Mouse (Mus musculus) C2C12 (cell line): ENCODE results near the gene 6430531B16Rik. TPM values are rescaled to one million over a fixed set of nuclear protein-coding genes. Genes with fewer than 3 reads are reported as not detected.

Source experiments
- H3K27me3 ChIP-seq: one replicate; pipeline ENCODE4 v1.6.1; 2011; ENCODE audit not compliant: control insufficient read depth, insufficient read depth, insufficient read length
- H3K36me3 ChIP-seq: one replicate; pipeline ENCODE4 v1.6.1; 2011; ENCODE audit not compliant: control insufficient read depth, insufficient read depth
- H3K4me3 ChIP-seq: one replicate; pipeline ENCODE4 v1.5.1; 2011; ENCODE audit warnings: mild to moderate bottlenecking, control low read depth; ENCODE audit not compliant: poor library complexity, insufficient read depth, severe bottlenecking
- H3K79me2 ChIP-seq: one replicate; pipeline ENCODE4 v1.6.1; 2011; ENCODE audit not compliant: control insufficient read depth, insufficient read depth
- H3K79me3 ChIP-seq: one replicate; pipeline ENCODE4 v1.6.1; 2011; ENCODE audit warnings: low read depth, control low read depth
- H3ac ChIP-seq: one replicate; pipeline ENCODE3; 2011; ENCODE audit warnings: low read depth; ENCODE audit not compliant: control insufficient read depth, insufficient read length
- CEBPB ChIP-seq: IDR thresholded peaks from one replicate; pipeline ENCODE4 v1.6.1; 2011; ENCODE audit warnings: low read depth, mild to moderate bottlenecking, control low read depth, moderate library complexity
- CTCF ChIP-seq: IDR thresholded peaks from one replicate; pipeline ENCODE4 v1.5.1; 2011; ENCODE audit not compliant: control insufficient read depth, insufficient read depth, insufficient read length
- FOSL1 ChIP-seq: IDR thresholded peaks from one replicate; pipeline ENCODE4 v1.8.0; 2011; ENCODE audit warnings: mild to moderate bottlenecking, low read length; ENCODE audit not compliant: poor library complexity, insufficient read depth, severe bottlenecking
- MAX ChIP-seq: IDR thresholded peaks from one replicate; pipeline ENCODE4 v1.6.1; 2011; ENCODE audit warnings: mild to moderate bottlenecking, control low read depth
- MYOD1 ChIP-seq: IDR thresholded peaks from one replicate; pipeline ENCODE4 v1.6.1; 2011; ENCODE audit warnings: low read depth; ENCODE audit not compliant: control insufficient read depth, insufficient read length
- MYOG ChIP-seq: IDR thresholded peaks from one replicate; pipeline ENCODE4 v1.6.1; 2011; ENCODE audit not compliant: control insufficient read depth, insufficient read length; ENCODE audit errors: extremely low read depth
- USF1 ChIP-seq: IDR thresholded peaks from one replicate; pipeline ENCODE4 v1.6.1; 2011; ENCODE audit warnings: low read depth, mild to moderate bottlenecking, control low read depth, moderate library complexity
- polyA plus RNA-seq: library from polyadenylated mRNA; unstranded; fragments of >200 nt; fragmentation: generic; extraction: Trizol; gene quantifications from one replicate; pipeline ENCODE4 v1.2.1, GENCODE M21; 2012; ENCODE audit warnings: missing spikeins

Gene 6430531B16Rik
- polyA plus RNA-seq, 1 experiment: 0.08 TPM

- Histone ChIP-seq H3K27me3 (no peaks in the 10 kb centered on the region), H3ac (no peak overlapping the region), H3K36me3 (no peaks in the 10 kb centered on the region), H3K79me2 (no peaks in the 10 kb centered on the region), H3K4me3 (no peak overlapping the region), H3K79me3 (no peaks in the 10 kb centered on the region)
- TF ChIP-seq MYOG (no peak), MAX (no peak), FOSL1 (no peak), MYOD1 (no peak), CEBPB (no peak), USF1 (no peak), CTCF (no peak)
Measured at GRCm38 (mm10) chr7:139990864-139991394, 12.4 kb upstream of the 6430531B16Rik start.

- Histone ChIP-seq H3K36me3 (peaks cover 6% of the 10 kb centered on the region), H3K79me3 (no peaks in the 10 kb centered on the region), H3ac (no peak overlapping the region), H3K79me2 (no peaks in the 10 kb centered on the region), H3K4me3 (no peak overlapping the region), H3K27me3 (no peaks in the 10 kb centered on the region)
- no peak for TF ChIP-seq USF1
- no peak for TF ChIP-seq CEBPB
Measured at GRCm38 (mm10) chr7:139988272-139988671, 9.7 kb upstream of the 6430531B16Rik start.

- no peaks in the 10 kb centered on the region for H3K79me3 ChIP-seq
- no peak overlapping the region for H3K4me3 ChIP-seq
- no peaks in the 10 kb centered on the region for H3K27me3 ChIP-seq
- H3ac ChIP-seq: no peak overlapping the region
- H3K36me3 ChIP-seq: peaks cover 6% of the 10 kb centered on the region
- TF ChIP-seq MYOG (no peak), USF1 (no peak), MYOD1 (no peak), CEBPB (no peak), FOSL1 (no peak), MAX (no peak), CTCF (no peak)
- no peaks in the 10 kb centered on the region for H3K79me2 ChIP-seq
Measured at GRCm38 (mm10) chr7:139984505-139984904, 6.0 kb upstream of the 6430531B16Rik start.

DNA sequence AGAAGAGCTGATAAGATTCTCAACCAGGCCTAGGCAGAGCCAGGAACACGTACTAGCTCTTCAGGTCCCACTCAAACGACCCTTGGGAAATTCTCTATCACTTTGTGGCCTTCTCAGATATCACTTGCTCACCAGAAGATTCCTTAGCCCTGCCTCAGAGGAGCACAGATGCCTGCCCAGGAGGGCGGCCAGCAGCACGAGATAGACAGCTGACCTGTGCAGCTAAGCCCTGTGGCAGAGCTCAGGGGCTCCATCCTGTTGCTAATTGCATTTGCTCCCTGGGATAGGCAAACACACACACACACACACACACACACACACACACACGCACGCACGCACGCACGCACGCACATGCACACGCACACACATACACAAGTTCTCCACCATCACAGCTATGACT lies 3.5 kb upstream of the 6430531B16Rik start:
- no peak overlapping the region for H3K4me3 ChIP-seq

GRCm38 (mm10) chr7:139980778-139981177 lies 2.2 kb upstream of the 6430531B16Rik start:
- no peak overlapping the region for H3K4me3 ChIP-seq
- peaks cover 10% of the 10 kb centered on the region for H3K36me3 ChIP-seq
- no peak overlapping the region for H3ac ChIP-seq
- H3K79me2 ChIP-seq: no peaks in the 10 kb centered on the region
- H3K79me3 ChIP-seq: no peaks in the 10 kb centered on the region
- TF ChIP-seq MAX: no peak
- no peak for TF ChIP-seq MYOD1
- TF ChIP-seq FOSL1: no peak
- TF ChIP-seq MYOG: no peak
- TF ChIP-seq CTCF: no peak
- TF ChIP-seq USF1: no peak
- TF ChIP-seq CEBPB: no peak
- H3K27me3 ChIP-seq: no peaks in the 10 kb centered on the region

More for the DNA sequence above, 3.5 kb upstream of the 6430531B16Rik start:
- H3K36me3 ChIP-seq: peaks cover 10% of the 10 kb centered on the region
- no peaks in the 10 kb centered on the region for H3K27me3 ChIP-seq
- no peaks in the 10 kb centered on the region for H3K79me2 ChIP-seq
- TF ChIP-seq MYOD1: no peak
- no peaks in the 10 kb centered on the region for H3K79me3 ChIP-seq
- H3ac ChIP-seq: no peak overlapping the region

DNA sequence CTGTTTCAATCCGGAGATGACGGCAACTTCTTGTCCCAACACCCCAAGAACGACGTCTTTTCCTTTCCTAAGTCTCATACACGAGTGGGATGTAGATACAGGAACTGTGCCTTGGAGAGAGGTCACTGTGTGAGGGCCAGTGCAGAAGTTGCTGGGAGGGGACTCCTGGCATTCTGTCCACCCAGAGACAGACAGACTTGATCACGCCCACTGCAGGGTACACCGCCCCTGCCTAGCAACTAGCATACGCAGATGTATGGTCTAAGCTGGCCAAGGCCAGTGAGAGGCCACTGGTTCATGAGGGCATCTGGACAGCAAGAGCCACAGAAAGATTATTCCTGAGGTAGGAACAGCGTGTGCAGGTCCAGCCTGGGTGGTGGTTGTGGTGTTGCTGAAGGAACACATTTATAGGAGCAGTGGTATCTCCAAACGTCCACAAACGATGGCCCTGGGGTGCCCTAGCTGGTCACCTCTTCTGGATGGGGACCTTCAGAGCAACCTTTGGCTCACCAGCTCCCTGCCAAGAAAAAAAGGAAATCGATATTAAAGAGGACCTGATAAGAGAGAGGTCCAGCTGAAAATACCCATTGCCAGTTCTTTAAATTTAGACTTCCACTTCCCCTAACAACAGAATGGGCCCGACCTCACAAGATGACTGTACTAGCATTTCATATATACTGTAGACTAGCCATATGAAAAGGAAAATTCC lies 610 bp upstream of the 6430531B16Rik start:
- no peak overlapping the region for H3ac ChIP-seq
- TF ChIP-seq MAX (no peak), MYOG (no peak), USF1 (no peak), FOSL1 (no peak), MYOD1 (no peak), CTCF (no peak), CEBPB (no peak)
- H3K79me2 ChIP-seq: no peaks in the 10 kb centered on the region
- no peak overlapping the region for H3K4me3 ChIP-seq
- H3K36me3 ChIP-seq: peaks cover 6% of the 10 kb centered on the region
- H3K27me3 ChIP-seq: no peaks in the 10 kb centered on the region
- no peaks in the 10 kb centered on the region for H3K79me3 ChIP-seq
